Mouse (Mus musculus) CH12.LX (cell line): Measurements from ENCODE around the gene Kif23.
A peak's percentile ranks its signal among the peaks of the same experiment; 100 is the strongest.

Source experiments
- CTCF ChIP-seq, 2 experiments: IDR thresholded peaks in 1 of 2; conservative IDR thresholded peaks in 1 of 2; 2 replicates each; pipeline ENCODE4 v1.5.1; 2011 to 2012; ENCODE audit warnings: low read depth in 2 of 2, low read length in 2 of 2, improper control_type of control experiment in 1 of 2, inconsistent platforms in 1 of 2, mild to moderate bottlenecking in 1 of 2, moderate library complexity in 1 of 2
- HCFC1 ChIP-seq: IDR thresholded peaks from 2 replicates; pipeline ENCODE4 v1.6.1; 2012; ENCODE audit warnings: low read depth, mild to moderate bottlenecking, inconsistent platforms, low read length, improper control_type of control experiment
- NELFE ChIP-seq: IDR thresholded peaks from 2 replicates; pipeline ENCODE4 v1.6.1; 2011; ENCODE audit warnings: low read depth, low read length, improper control_type of control experiment
- PAX5 ChIP-seq: IDR thresholded peaks from 2 replicates; pipeline ENCODE4 v1.6.1; 2012; ENCODE audit warnings: low read length, inconsistent platforms, mixed read lengths
- POLR2A ChIP-seq: IDR thresholded peaks from 2 replicates; pipeline ENCODE4 v1.6.1; 2011; ENCODE audit warnings: low read depth, mild to moderate bottlenecking, improper control_type of control experiment, low read length
- POLR2AphosphoS2 ChIP-seq: IDR thresholded peaks from 2 replicates; pipeline ENCODE4 v1.6.1; 2011; ENCODE audit warnings: low read depth, low read length, improper control_type of control experiment
- SIN3A ChIP-seq: IDR thresholded peaks from 2 replicates; pipeline ENCODE4 v1.6.1; 2012; ENCODE audit warnings: low read length, improper control_type of control experiment, inconsistent platforms

DNA sequence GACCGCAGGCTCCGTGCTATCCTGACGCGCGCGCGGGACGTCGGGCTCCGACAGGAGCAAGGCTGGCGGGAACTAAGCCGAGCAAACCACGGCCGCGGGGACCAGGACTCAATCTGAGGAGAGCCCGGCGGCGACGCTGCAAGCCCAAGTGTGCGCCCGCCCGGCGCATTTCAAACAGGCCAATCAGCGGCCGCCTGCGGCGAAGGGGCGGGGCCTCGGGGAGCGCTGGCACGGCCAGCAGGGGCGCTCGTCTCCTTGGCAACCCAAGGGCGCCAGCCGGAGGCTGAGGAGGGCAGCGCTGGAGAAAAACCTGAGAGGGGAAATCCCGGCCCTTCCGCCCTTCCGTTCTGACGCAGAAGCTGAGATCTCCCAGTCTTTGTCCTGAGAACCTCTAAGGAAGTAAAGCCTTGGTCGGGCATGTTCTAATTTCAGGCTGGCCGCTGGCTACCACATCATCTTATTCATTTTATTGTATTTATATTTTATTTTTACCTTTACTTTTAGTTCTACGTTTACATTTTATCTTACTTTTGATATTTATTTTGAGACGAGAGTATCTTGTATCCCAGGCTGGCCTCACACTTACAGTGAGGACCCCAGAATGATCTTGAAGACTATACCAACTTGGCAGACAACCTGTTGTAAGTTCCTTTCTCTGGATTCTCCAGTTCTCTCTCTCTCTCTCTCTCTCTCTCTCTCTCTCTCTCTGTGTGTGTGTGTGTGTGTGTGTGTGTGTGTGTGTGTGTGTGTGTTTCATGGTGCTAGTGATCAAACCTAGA is at the start of gene Kif23:
- TF ChIP-seq SIN3A, result peak; percentile 96; the same call in 1 of the 2 replicates
- TF ChIP-seq CTCF (conservative IDR thresholded peaks at IDR 0.05 in 1 of 2, IDR thresholded peaks at IDR 0.05 in 1 of 2; ENCODE audit: low read depth in 2 of 2, low read length in 2 of 2), result peak in 1 of 2 experiments; percentile 99; a peak in 2 of 4 replicates
- TF ChIP-seq NELFE, result peak; percentile 87
- peak; percentile 97 for TF ChIP-seq POLR2A
- TF ChIP-seq POLR2AphosphoS2, result peak; percentile 66; the same call in 1 of the 2 replicates
- TF ChIP-seq PAX5, result no peak
- TF ChIP-seq HCFC1, result peak; percentile 57
